Mouse (Mus musculus): ENCODE measurements around the gene 2610528J11Rik. TPM values are rescaled to one million over a fixed set of nuclear protein-coding genes. Genes with fewer than 3 reads are reported as not detected.
"Not testable (repeated sequence)": the region's sequence is repeated elsewhere in the genome, so short reads cannot be mapped to it uniquely, and the experiment has no call there.

Gene 2610528J11Rik
- polyA plus RNA-seq, 1 experiment from 2014 or later = not detected

GRCm38 (mm10) chr4:118548130-118548480, 21.3 kb downstream of the 2610528J11Rik start:
- not testable (repeated sequence) for H3K4me1 ChIP-seq (replicated peaks; ENCODE audit: control insufficient read depth, insufficient read depth, low read length); H3K9ac ChIP-seq; ATAC-seq (ENCODE audit: low FRiP score); H3K9me3 ChIP-seq (ENCODE audit: control insufficient read depth, low read length); H3K4me3 ChIP-seq (replicated peaks; ENCODE audit: low read length); H3K36me3 ChIP-seq (replicated peaks; ENCODE audit: control insufficient read depth, insufficient read depth); H3K4me2 ChIP-seq (replicated peaks); H3K27me3 ChIP-seq (ENCODE audit: control insufficient read depth, insufficient read depth, low read length); H3K27ac ChIP-seq
- 90% methylated on average over 10 of the region's 10 CpGs for WGBS
- peak; percentile 60 for DNase-seq (ENCODE audit: low spot score)

GRCm38 (mm10) chr4:118553039-118553649, 26.3 kb downstream of the 2610528J11Rik start:
- WGBS = 85% methylated on average over 3 of the region's 3 CpGs
- H3K4me2 ChIP-seq (replicated peaks) = no peak overlapping the region
- no peak overlapping the region for H3K4me3 ChIP-seq (replicated peaks; ENCODE audit: low read length)
- ATAC-seq (ENCODE audit: low FRiP score) = no peak
- no peaks in the 10 kb centered on the region for H3K9me3 ChIP-seq (ENCODE audit: control insufficient read depth, low read length)
- H3K9ac ChIP-seq = no peak overlapping the region
- no peaks in the 10 kb centered on the region for H3K27me3 ChIP-seq (ENCODE audit: control insufficient read depth, insufficient read depth, low read length)
- H3K36me3 ChIP-seq (replicated peaks; ENCODE audit: control insufficient read depth, insufficient read depth) = no peaks in the 10 kb centered on the region
- H3K4me1 ChIP-seq (replicated peaks; ENCODE audit: control insufficient read depth, insufficient read depth, low read length) = no peaks in the 10 kb centered on the region
- no peak overlapping the region for H3K27ac ChIP-seq
- DNase-seq (ENCODE audit: low spot score) = no peak

- no peak overlapping the region for H3K27ac ChIP-seq
- no peak overlapping the region for H3K9ac ChIP-seq
- DNase-seq (ENCODE audit: low spot score) (peak; percentile 35), ATAC-seq (ENCODE audit: low FRiP score) (no peak)
- no peaks in the 10 kb centered on the region for H3K4me1 ChIP-seq (replicated peaks; ENCODE audit: control insufficient read depth, insufficient read depth, low read length)
- H3K4me3 ChIP-seq (replicated peaks; ENCODE audit: low read length) = no peak overlapping the region
- H3K9me3 ChIP-seq (ENCODE audit: control insufficient read depth, low read length) = no peaks in the 10 kb centered on the region
- no peaks in the 10 kb centered on the region for H3K27me3 ChIP-seq (ENCODE audit: control insufficient read depth, insufficient read depth, low read length)
- H3K4me2 ChIP-seq (replicated peaks) = no peak overlapping the region
- H3K36me3 ChIP-seq (replicated peaks; ENCODE audit: control insufficient read depth, insufficient read depth) = no peaks in the 10 kb centered on the region
- 73% methylated on average over 13 of the region's 13 CpGs for WGBS
Observed at GRCm38 (mm10) chr4:118564062-118564925, 37.5 kb downstream of the 2610528J11Rik start.

GRCm38 (mm10) chr4:118564926-118565279, 38.1 kb downstream of the 2610528J11Rik start:
- no peak for DNase-seq (ENCODE audit: low spot score)
- no peak overlapping the region for H3K4me3 ChIP-seq (replicated peaks; ENCODE audit: low read length)
- no peaks in the 10 kb centered on the region for H3K9me3 ChIP-seq (ENCODE audit: control insufficient read depth, low read length)
- H3K9ac ChIP-seq = no peak overlapping the region
- no peaks in the 10 kb centered on the region for H3K4me1 ChIP-seq (replicated peaks; ENCODE audit: control insufficient read depth, insufficient read depth, low read length)
- H3K27me3 ChIP-seq (ENCODE audit: control insufficient read depth, insufficient read depth, low read length) = no peaks in the 10 kb centered on the region
- WGBS = 29% methylated on average over 3 of the region's 3 CpGs
- no peak overlapping the region for H3K4me2 ChIP-seq (replicated peaks)
- H3K36me3 ChIP-seq (replicated peaks; ENCODE audit: control insufficient read depth, insufficient read depth) = no peaks in the 10 kb centered on the region
- no peak for ATAC-seq (ENCODE audit: low FRiP score)
- no peak overlapping the region for H3K27ac ChIP-seq

GRCm38 (mm10) chr4:118566161-118566676, 39.4 kb downstream of the 2610528J11Rik start:
- Histone ChIP-seq H3K4me3 (replicated peaks; ENCODE audit: low read length) (no peak overlapping the region), H3K36me3 (replicated peaks; ENCODE audit: control insufficient read depth, insufficient read depth) (no peaks in the 10 kb centered on the region), H3K9ac (no peak overlapping the region), H3K9me3 (ENCODE audit: control insufficient read depth, low read length) (no peaks in the 10 kb centered on the region), H3K4me2 (replicated peaks) (no peak overlapping the region), H3K27ac (no peak overlapping the region), H3K27me3 (ENCODE audit: control insufficient read depth, insufficient read depth, low read length) (no peaks in the 10 kb centered on the region), H3K4me1 (replicated peaks; ENCODE audit: control insufficient read depth, insufficient read depth, low read length) (no peaks in the 10 kb centered on the region)
- DNase-seq (ENCODE audit: low spot score) (peak; percentile 55), ATAC-seq (ENCODE audit: low FRiP score) (no peak)
- 39% methylated on average over 7 of the region's 7 CpGs for WGBS

GRCm38 (mm10) chr4:118568709-118569108, 41.9 kb downstream of the 2610528J11Rik start:
- H3K36me3 ChIP-seq (replicated peaks; ENCODE audit: control insufficient read depth, insufficient read depth) = no peaks in the 10 kb centered on the region
- no peak overlapping the region for H3K4me3 ChIP-seq (replicated peaks; ENCODE audit: low read length)
- no peak overlapping the region for H3K9ac ChIP-seq
- H3K4me1 ChIP-seq (replicated peaks; ENCODE audit: control insufficient read depth, insufficient read depth, low read length) = no peaks in the 10 kb centered on the region
- H3K27ac ChIP-seq = no peak overlapping the region
- no peak for ATAC-seq (ENCODE audit: low FRiP score)
- no peaks in the 10 kb centered on the region for H3K27me3 ChIP-seq (ENCODE audit: control insufficient read depth, insufficient read depth, low read length)
- 71% methylated on average over 10 of the region's 10 CpGs for WGBS
- no peak for DNase-seq (ENCODE audit: low spot score)
- H3K4me2 ChIP-seq (replicated peaks) = no peak overlapping the region
- no peaks in the 10 kb centered on the region for H3K9me3 ChIP-seq (ENCODE audit: control insufficient read depth, low read length)

GRCm38 (mm10) chr4:118569320-118569719, 42.5 kb downstream of the 2610528J11Rik start:
- ATAC-seq (ENCODE audit: low FRiP score) (no peak), DNase-seq (ENCODE audit: low spot score) (no peak)
- no peaks in the 10 kb centered on the region for H3K36me3 ChIP-seq (replicated peaks; ENCODE audit: control insufficient read depth, insufficient read depth)
- no peak overlapping the region for H3K27ac ChIP-seq
- H3K4me3 ChIP-seq (replicated peaks; ENCODE audit: low read length) = no peak overlapping the region
- no peaks in the 10 kb centered on the region for H3K27me3 ChIP-seq (ENCODE audit: control insufficient read depth, insufficient read depth, low read length)
- H3K9ac ChIP-seq = no peak overlapping the region
- no peak overlapping the region for H3K4me2 ChIP-seq (replicated peaks)
- 80% methylated on average over 23 of the region's 23 CpGs for WGBS
- H3K9me3 ChIP-seq (ENCODE audit: control insufficient read depth, low read length) = no peaks in the 10 kb centered on the region
- no peaks in the 10 kb centered on the region for H3K4me1 ChIP-seq (replicated peaks; ENCODE audit: control insufficient read depth, insufficient read depth, low read length)

GRCm38 (mm10) chr4:118571441-118571840, 44.6 kb downstream of the 2610528J11Rik start:
- DNase-seq (ENCODE audit: low spot score) = no peak
- no peaks in the 10 kb centered on the region for H3K36me3 ChIP-seq (replicated peaks; ENCODE audit: control insufficient read depth, insufficient read depth)
- WGBS = 82% methylated on average over 15 of the region's 15 CpGs

GRCm38 (mm10) chr4:118576097-118576496, 49.3 kb downstream of the 2610528J11Rik start:
- WGBS = 4% methylated on average over 6 of the region's 6 CpGs
- DNase-seq (ENCODE audit: low spot score) = peak; percentile 95
- 0 out of 2 replicates have a peak, but pooled peaks have one; percentile 54 for ATAC-seq (ENCODE audit: low FRiP score)
- H3K4me3 ChIP-seq (replicated peaks; ENCODE audit: low read length) = no peak overlapping the region
- H3K9me3 ChIP-seq (ENCODE audit: control insufficient read depth, low read length) = no peaks in the 10 kb centered on the region
- H3K9ac ChIP-seq = no peak overlapping the region
- H3K4me1 ChIP-seq (replicated peaks; ENCODE audit: control insufficient read depth, insufficient read depth, low read length) = no peaks in the 10 kb centered on the region
- no peak overlapping the region for H3K4me2 ChIP-seq (replicated peaks)
- H3K27me3 ChIP-seq (ENCODE audit: control insufficient read depth, insufficient read depth, low read length) = no peaks in the 10 kb centered on the region
- H3K27ac ChIP-seq = no peak overlapping the region
- H3K36me3 ChIP-seq (replicated peaks; ENCODE audit: control insufficient read depth, insufficient read depth) = no peaks in the 10 kb centered on the region

More at GRCm38 (mm10) chr4:118571441-118571840, 44.6 kb downstream of the 2610528J11Rik start:
- no peak overlapping the region for H3K27ac ChIP-seq
- no peaks in the 10 kb centered on the region for H3K9me3 ChIP-seq (ENCODE audit: control insufficient read depth, low read length)
- H3K4me2 ChIP-seq (replicated peaks) = no peak overlapping the region
- no peak overlapping the region for H3K4me3 ChIP-seq (replicated peaks; ENCODE audit: low read length)
- no peaks in the 10 kb centered on the region for H3K4me1 ChIP-seq (replicated peaks; ENCODE audit: control insufficient read depth, insufficient read depth, low read length)
- no peaks in the 10 kb centered on the region for H3K27me3 ChIP-seq (ENCODE audit: control insufficient read depth, insufficient read depth, low read length)
- ATAC-seq (ENCODE audit: low FRiP score) = no peak
- H3K9ac ChIP-seq = no peak overlapping the region
